Mouse (Mus musculus) lung, postnatal 25 days (tissue): ENCODE data around the gene Aurkb.
A peak's percentile ranks its signal among the peaks of the same experiment; 100 is the strongest.
"Not testable (repeated sequence)": the region's sequence is repeated elsewhere in the genome, so short reads cannot be mapped to it uniquely, and the experiment has no call there.

ENCODE experiments used
- DNase-seq: peaks from one replicate; pipeline ENCODE4 v3.0.0; 2022; ENCODE audit warnings: low spot score

Aurkb gene

GRCm38 (mm10) chr11:69045531-69046394 lies at the start of gene Aurkb:
TSS of gene Aurkb (plus strand) at chr11:69045647.
- DNase-seq, result peak; percentile 87

GRCm38 (mm10) chr11:68997080-68997479 lies 48.4 kb upstream of the Aurkb start:
- DNase-seq, result no peak

- not testable (repeated sequence) for DNase-seq
These were observed 42.7 kb upstream of the Aurkb start for GRCm38 (mm10) chr11:69002782-69003181.

GRCm38 (mm10) chr11:69003592-69003991 lies 41.9 kb upstream of the Aurkb start:
- DNase-seq, result no peak

- DNase-seq, result no peak
These were observed 40.3 kb upstream of the Aurkb start for GRCm38 (mm10) chr11:69005193-69005592.

- not testable (repeated sequence) for DNase-seq
These were observed 38.9 kb upstream of the Aurkb start for GRCm38 (mm10) chr11:69006575-69006974.

GRCm38 (mm10) chr11:69008182-69009121 lies 37.0 kb upstream of the Aurkb start, which contains the start of gene Pfas:
TSS of gene Pfas (minus strand) at chr11:69008460.
- DNase-seq, result peak; percentile 90

GRCm38 (mm10) chr11:69009508-69009907 lies 35.9 kb upstream of the Aurkb start:
- no peak for DNase-seq

- DNase-seq, result no peak
These were observed 34.8 kb upstream of the Aurkb start for GRCm38 (mm10) chr11:69010400-69011323.

- DNase-seq, result not testable (repeated sequence)
These were observed 34.0 kb upstream of the Aurkb start for GRCm38 (mm10) chr11:69011445-69011844.

- DNase-seq, result peak; percentile 95
These were observed 33.3 kb upstream of the Aurkb start for GRCm38 (mm10) chr11:69012071-69012601.

- DNase-seq, result peak; percentile 92
These were observed 29.6 kb upstream of the Aurkb start, which contains the start of gene Ctc1 for GRCm38 (mm10) chr11:69015644-69016441. TSS of gene Ctc1 (plus strand) at chr11:69015911.

GRCm38 (mm10) chr11:69016755-69017154 lies 28.7 kb upstream of the Aurkb start:
- DNase-seq, result no peak

- DNase-seq, result no peak
These were observed 24.8 kb upstream of the Aurkb start for GRCm38 (mm10) chr11:69020691-69021090.

GRCm38 (mm10) chr11:69026562-69026961 lies 18.9 kb upstream of the Aurkb start:
- no peak for DNase-seq

- no peak for DNase-seq
These were observed 16.6 kb upstream of the Aurkb start for GRCm38 (mm10) chr11:69028805-69029204.

GRCm38 (mm10) chr11:69033552-69033951 lies 11.9 kb upstream of the Aurkb start:
- DNase-seq, result no peak

- no peak for DNase-seq
These were observed 10.9 kb upstream of the Aurkb start for GRCm38 (mm10) chr11:69034585-69034984.

- DNase-seq, result no peak
These were observed 10.0 kb upstream of the Aurkb start for GRCm38 (mm10) chr11:69035411-69035810.

- DNase-seq, result peak; percentile 95
These were observed 9.6 kb upstream of the Aurkb start for GRCm38 (mm10) chr11:69035849-69036248.
